Comparison of ENCODE assay signal across 17 mouse cellular contexts in the genomic region with DNA sequence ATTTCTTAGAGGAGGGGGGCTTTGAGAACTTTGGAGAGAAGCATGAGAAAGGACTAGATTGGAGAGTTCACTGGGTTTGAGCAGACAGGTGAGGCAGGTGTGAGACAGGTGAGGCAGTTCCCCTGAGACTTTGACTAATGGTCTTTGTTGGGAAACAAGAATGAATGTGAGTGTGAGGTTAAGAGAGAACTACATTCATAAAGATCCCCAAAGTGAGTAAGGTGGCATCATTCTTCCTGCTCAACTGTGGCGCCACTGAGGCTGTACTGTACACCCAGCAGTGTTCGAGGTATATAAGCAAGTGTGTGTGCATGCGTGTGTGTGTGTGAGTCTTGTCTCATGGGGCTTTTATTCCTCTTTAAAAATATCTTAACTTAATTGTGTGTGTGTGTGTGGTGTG. TPM values are rescaled to one million over a fixed set of nuclear protein-coding genes. Genes with fewer than 3 reads are reported as not detected.
"Had no signal": no experiment of that assay in that cellular context is flagged by ENCODE, and none has a peak within 500 bp of the region (broad histone marks: within the 10 kb centered on the region; RNA-seq: fewer than 3 reads in every experiment).

No protein-coding gene starts in this region.

- DNase-seq: retina, postnatal 1 day; right cerebral cortex, adult 18-20 months; right cerebral cortex, postnatal 14 days; right cerebral cortex, postnatal 25 days; right cerebral cortex, postnatal 4 days; spleen, adult 18-20 months; thymus, adult 18-20 months; thymus, adult 2 months; thymus, postnatal 14 days; thymus, postnatal 25 days; thymus, postnatal 36 days; thymus, postnatal 4 days had no signal

- H3K4me2 ChIP-seq: neural tube, embryonic 13.5 days; neural tube, embryonic 15.5 days; stomach, embryonic 15.5 days had no signal

- H3K9me3 ChIP-seq: neural tube, embryonic 13.5 days; neural tube, embryonic 15.5 days; stomach, embryonic 15.5 days had no signal

- H3K27ac ChIP-seq: neural tube, embryonic 13.5 days; neural tube, embryonic 15.5 days; stomach, embryonic 15.5 days; stomach, postnatal 0 days had no signal

- H3K36me3 ChIP-seq: neural tube, embryonic 13.5 days; neural tube, embryonic 15.5 days; stomach, embryonic 15.5 days had no signal

- H3K4me1 ChIP-seq: neural tube, embryonic 13.5 days; neural tube, embryonic 15.5 days; stomach, embryonic 15.5 days had no signal

- H3K27me3 ChIP-seq: neural tube, embryonic 13.5 days; neural tube, embryonic 15.5 days; stomach, embryonic 15.5 days had no signal

- H3K4me3 ChIP-seq: neural tube, embryonic 13.5 days; neural tube, embryonic 15.5 days; stomach, embryonic 15.5 days had no signal

- H3K9ac ChIP-seq: neural tube, embryonic 13.5 days; neural tube, embryonic 15.5 days; stomach, embryonic 15.5 days had no signal

RNA-seq across cellular contexts. Expression of a gene that starts 6.4 kb away (rescaled TPM):
- total RNA-seq: neutrophil, adult 5-6 weeks had no signal
